Mouse (Mus musculus) stomach, postnatal 0 days (tissue): ENCODE data around the gene Xrcc4. TPM values are rescaled to one million over a fixed set of nuclear protein-coding genes. Genes with fewer than 3 reads are reported as not detected.

Experiments
- ATAC-seq: fragments of 200-750 bp; cut with Nextera tagmentation; 2 replicates; pipeline ENCODE4 v1.8.0; 2017; ENCODE audit not compliant: low FRiP score, low TSS enrichment
- DNase-seq: peaks from one replicate; pipeline ENCODE4 v3.0.0-alpha.2; 2016; ENCODE audit warnings: low spot score
- H3K27ac ChIP-seq: fragments of 300-500 bp; sonication (generic); replicated peaks from 2 replicates; pipeline ENCODE4 v1.5.1; 2014; ENCODE audit warnings: mild to moderate bottlenecking, control low read depth
- H3K27me3 ChIP-seq: fragments of 300-500 bp; sonication (generic); 2 replicates; pipeline ENCODE4 v1.6.1; 2014; ENCODE audit warnings: low read length; ENCODE audit not compliant: control insufficient read depth, insufficient read depth
- H3K36me3 ChIP-seq: fragments of 300-500 bp; sonication (generic); 2 replicates; pipeline ENCODE4 v1.6.1; 2014; ENCODE audit warnings: low read length, mixed read lengths; ENCODE audit not compliant: control insufficient read depth, insufficient read depth
- H3K4me1 ChIP-seq: fragments of 300-500 bp; sonication (generic); replicated peaks from 2 replicates; pipeline ENCODE4 v1.6.1; 2014; ENCODE audit warnings: antibody characterized with exemption; ENCODE audit not compliant: control insufficient read depth, insufficient read depth
- H3K4me2 ChIP-seq: fragments of 300-500 bp; sonication (generic); replicated peaks from 2 replicates; pipeline ENCODE4 v1.6.1; 2014; ENCODE audit warnings: low read depth, mild to moderate bottlenecking, control low read depth, moderate library complexity
- H3K4me3 ChIP-seq: fragments of 300-500 bp; sonication (generic); 2 replicates; pipeline ENCODE4 v1.5.1; 2014; ENCODE audit warnings: low read depth, low read length, control low read depth
- H3K9ac ChIP-seq: fragments of 300-500 bp; sonication (generic); 2 replicates; pipeline ENCODE4 v1.6.1; 2014; ENCODE audit warnings: mild to moderate bottlenecking, low read length, control low read depth, mixed read lengths
- H3K9me3 ChIP-seq: fragments of 300-500 bp; sonication (generic); 2 replicates; pipeline ENCODE4 v1.6.1; 2016; ENCODE audit warnings: low read length; ENCODE audit not compliant: control insufficient read depth
- CTCF ChIP-seq: IDR thresholded peaks from 2 replicates; pipeline ENCODE4 v1.5.1; 2016; ENCODE audit warnings: antibody characterized with exemption, low read depth, mild to moderate bottlenecking, moderate library complexity
- EP300 ChIP-seq: optimal IDR thresholded peaks from 2 replicates; pipeline ENCODE3; 2016; ENCODE audit warnings: antibody characterized with exemption
- WGBS: fragments of 180-500 bp; shearing (Covaris S2); extraction: QIAGEN DNeasy Blood & Tissue Kit; methylation state at CpG from one replicate; pipeline ENCODE4 v1.1.7; 2014; 5-methylcytosine and 5-hydroxymethylcytosine counted together
- polyA plus RNA-seq: library from polyadenylated mRNA; unstranded; fragments of >200 nt; fragmentation: Nextera tagmentation; extraction: Ambion mirVana; gene quantifications from 2 replicates; pipeline ENCODE4 v1.2.1, GENCODE M21; 2015

Xrcc4 gene
- polyA plus RNA-seq, 1 experiment from 2014 or later, result 11.0 TPM

DNA sequence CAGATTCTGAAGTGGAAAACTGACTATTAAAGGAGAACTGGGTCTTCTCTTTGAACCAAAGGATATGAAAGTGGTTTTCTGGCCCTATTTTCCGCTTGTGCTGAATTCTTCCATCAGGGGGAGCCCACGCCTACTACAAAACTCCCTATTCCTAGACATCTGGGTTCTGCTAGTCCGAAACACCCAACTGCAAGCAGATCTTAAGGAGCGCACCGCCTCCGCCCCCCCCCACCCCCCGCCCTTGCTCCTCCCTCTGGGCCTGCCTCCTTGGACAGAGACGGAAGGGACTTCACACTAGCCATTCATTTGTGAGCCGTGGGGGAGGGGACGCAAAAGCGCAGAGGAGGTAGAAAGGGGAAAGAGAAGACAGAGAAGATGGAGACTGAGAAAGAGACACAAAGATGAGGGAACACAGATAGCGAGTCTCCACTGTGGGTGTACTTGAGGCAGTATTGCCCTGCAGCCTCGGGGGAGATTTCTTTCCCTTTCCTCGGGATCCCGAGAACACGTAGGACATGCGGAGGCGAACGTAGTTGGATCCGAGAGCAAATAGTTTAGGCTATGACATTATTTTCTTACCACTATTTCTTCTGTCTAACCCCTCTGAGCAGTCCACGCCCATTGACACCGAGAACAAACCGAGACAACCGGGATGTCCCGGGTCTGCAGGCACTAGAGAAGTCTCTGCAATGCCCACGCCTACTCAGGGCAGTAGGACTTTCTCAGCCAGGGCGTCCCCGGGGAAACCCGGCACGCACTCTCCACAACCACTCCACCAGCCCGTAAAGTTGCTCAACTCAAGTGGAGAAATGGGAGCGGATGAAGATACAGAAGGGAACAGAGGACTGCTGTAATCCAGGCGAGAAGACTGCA lies 348.9 kb downstream of the Xrcc4 start:
- H3K9me3 ChIP-seq, result no peaks in the 10 kb centered on the region
- H3K4me3 ChIP-seq, result peak overlapping the region; percentile 60
- TF ChIP-seq CTCF, result peak; percentile 76
- no peak for TF ChIP-seq EP300
- under 1% methylated on average over 33 of the region's 33 CpGs for WGBS
- ATAC-seq (peak; percentile 90), DNase-seq (peak; percentile 87)
- no peaks in the 10 kb centered on the region for H3K27me3 ChIP-seq
- H3K4me2 ChIP-seq, result peak overlapping the region; percentile 98
- peak overlapping the region; percentile 88 for H3K27ac ChIP-seq
- H3K4me1 ChIP-seq, result peaks cover 2% of the 10 kb centered on the region
- H3K9ac ChIP-seq, result peak overlapping the region; percentile 63
- H3K36me3 ChIP-seq, result no peaks in the 10 kb centered on the region

DNA sequence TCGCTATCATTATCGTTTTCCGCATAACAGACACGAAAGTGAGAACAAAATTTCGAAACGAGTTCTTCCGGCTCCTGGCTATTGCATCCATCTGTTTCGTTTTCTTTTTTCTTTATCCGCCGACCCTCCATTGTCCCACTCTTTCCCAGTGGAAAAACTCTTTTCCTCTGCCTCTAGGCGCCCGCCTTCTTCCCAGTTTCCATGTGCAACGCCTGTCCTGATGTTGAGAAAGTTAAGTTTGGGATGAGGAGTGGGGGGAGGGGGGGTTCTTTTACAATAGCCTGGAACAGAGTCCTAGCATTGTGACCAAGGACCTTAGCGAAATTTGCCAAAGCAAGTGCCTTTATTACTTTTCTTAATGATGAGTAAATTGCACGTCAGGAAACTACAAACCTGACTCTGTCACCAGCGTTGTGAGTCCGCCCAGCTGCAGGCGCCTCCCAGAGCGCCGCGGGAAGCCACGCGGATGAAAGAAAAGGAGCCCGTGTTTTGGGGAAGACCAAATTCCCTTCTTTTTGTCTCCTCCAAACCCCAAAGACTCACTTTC lies 349.6 kb downstream of the Xrcc4 start:
- Histone ChIP-seq H3K9me3 (no peaks in the 10 kb centered on the region), H3K4me2 (peak overlapping the region; percentile 98), H3K4me3 (peak overlapping the region; percentile 60), H3K27me3 (no peaks in the 10 kb centered on the region), H3K36me3 (no peaks in the 10 kb centered on the region), H3K9ac (peak overlapping the region; percentile 63), H3K27ac (peak overlapping the region; percentile 88), H3K4me1 (peaks cover 2% of the 10 kb centered on the region)
- ATAC-seq, result no peak
- WGBS, result under 1% methylated on average over 24 of the region's 24 CpGs
- DNase-seq, result peak; percentile 17
- TF ChIP-seq EP300 (no peak), CTCF (no peak)

DNA sequence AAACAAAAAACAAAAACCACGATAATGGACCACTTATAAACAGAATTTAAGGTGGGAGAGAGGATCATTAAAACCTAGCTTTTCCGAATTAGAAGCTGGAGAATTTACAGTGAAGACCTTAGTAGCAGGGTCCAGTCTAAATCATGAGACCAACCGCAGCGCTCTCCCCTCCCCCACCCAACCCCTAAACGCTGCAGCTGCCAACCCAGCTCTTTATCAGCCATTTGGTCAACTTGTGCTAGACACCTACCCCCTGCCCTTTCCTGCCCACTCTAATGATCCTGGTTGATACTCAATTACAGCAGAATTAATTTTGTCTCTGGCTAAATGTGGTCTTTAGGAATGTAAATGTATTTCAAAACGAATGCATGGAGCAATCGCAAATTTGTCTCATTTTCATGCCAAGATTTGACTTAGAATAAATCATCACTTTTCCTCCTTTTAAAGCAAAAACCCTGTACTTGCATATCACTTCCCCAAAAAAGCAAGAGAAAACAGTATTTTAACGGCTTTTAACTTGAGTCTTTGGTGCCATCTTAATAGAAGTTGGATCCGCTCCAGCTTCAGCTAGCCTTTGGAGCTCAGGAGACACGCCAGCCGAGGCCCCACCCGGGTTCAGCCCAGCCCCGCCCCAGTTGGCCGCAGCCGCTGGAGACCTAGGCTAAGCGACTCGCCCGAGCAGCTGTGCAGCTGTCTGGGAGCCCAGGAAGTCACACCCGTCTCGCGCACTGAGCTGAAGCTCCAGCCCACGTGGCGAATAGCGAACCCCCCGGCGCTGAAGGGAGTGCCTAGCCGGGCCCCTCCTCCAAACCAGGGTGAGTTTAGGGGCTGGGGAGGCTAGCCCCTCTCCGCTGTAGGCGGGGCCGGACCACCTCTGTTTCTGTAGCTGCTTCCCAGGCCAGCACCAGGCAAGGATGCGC lies 350.4 kb downstream of the Xrcc4 start:
- TF ChIP-seq CTCF (no peak), EP300 (no peak)
- H3K4me3 ChIP-seq, result peak overlapping the region; percentile 60
- H3K9me3 ChIP-seq, result no peaks in the 10 kb centered on the region
- H3K4me1 ChIP-seq, result peaks cover 2% of the 10 kb centered on the region
- WGBS, result 3% methylated on average over 31 of the region's 31 CpGs
- H3K9ac ChIP-seq, result peak overlapping the region; percentile 63
- no peaks in the 10 kb centered on the region for H3K36me3 ChIP-seq
- peak; percentile 86 for DNase-seq
- peak; percentile 86 for ATAC-seq
- peak overlapping the region; percentile 88 for H3K27ac ChIP-seq
- peak overlapping the region; percentile 98 for H3K4me2 ChIP-seq
- H3K27me3 ChIP-seq, result no peaks in the 10 kb centered on the region

DNA sequence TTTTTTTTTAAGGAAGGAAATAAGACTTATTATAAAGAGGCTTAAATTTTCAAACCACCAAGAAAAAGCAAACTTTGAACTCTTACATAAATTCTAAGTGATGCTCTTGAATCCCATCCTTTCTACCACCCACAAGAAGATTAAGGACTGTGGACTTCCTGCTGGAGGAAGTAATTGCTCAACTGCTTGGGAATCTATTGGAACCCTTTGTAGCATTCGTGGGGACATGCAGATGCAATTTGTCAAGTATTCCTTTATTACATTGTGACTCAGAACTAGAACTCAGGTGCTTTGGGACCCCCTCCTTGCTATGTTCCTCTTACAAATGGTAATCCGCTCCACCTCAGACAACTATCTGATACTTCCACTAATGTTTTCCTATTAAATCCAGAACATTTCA lies 351.1 kb downstream of the Xrcc4 start:
- Histone ChIP-seq H3K4me2 (no peak overlapping the region), H3K4me1 (peaks cover 2% of the 10 kb centered on the region), H3K27me3 (no peaks in the 10 kb centered on the region), H3K27ac (no peak overlapping the region), H3K9me3 (no peaks in the 10 kb centered on the region), H3K36me3 (no peaks in the 10 kb centered on the region), H3K4me3 (no peak overlapping the region), H3K9ac (no peak overlapping the region)
- DNase-seq (no peak), ATAC-seq (no peak)
- WGBS, result 55% methylated on average over 2 of the region's 2 CpGs
- no peak for TF ChIP-seq EP300
- TF ChIP-seq CTCF, result no peak

DNA sequence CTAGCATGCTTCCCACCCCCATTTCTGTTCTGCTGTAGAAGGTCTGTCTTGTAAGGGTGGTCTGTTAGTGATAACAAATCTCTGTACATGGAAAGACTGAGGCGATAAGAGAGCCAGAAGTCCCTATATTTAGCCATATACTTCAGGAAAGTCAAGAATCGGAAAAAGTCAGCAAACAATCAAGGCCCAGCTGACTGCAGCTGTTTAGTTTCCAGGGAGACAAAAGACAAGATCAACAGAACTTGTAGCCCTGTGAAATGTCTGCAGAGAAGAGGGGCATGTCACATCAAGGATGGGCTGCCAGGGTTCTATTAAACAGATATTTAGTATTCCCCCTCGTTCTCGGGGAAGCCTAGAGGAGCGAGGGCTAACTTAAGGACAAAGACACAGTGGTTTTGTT lies 354.3 kb downstream of the Xrcc4 start:
- H3K4me1 ChIP-seq, result no peaks in the 10 kb centered on the region
- H3K9ac ChIP-seq, result no peak overlapping the region
- TF ChIP-seq EP300 (no peak), CTCF (no peak)
- H3K27me3 ChIP-seq, result no peaks in the 10 kb centered on the region
- H3K9me3 ChIP-seq, result no peaks in the 10 kb centered on the region
- ATAC-seq (no peak), DNase-seq (no peak)
- H3K4me2 ChIP-seq, result no peak overlapping the region
- H3K4me3 ChIP-seq, result no peak overlapping the region
- WGBS, result 24% methylated on average over 5 of the region's 5 CpGs
- H3K27ac ChIP-seq, result no peak overlapping the region; the same call in 1 of the 2 replicates
- no peaks in the 10 kb centered on the region for H3K36me3 ChIP-seq
